Mouse (Mus musculus) adrenal gland, postnatal 10 days (tissue): Measurements from ENCODE around the gene Gm10037. TPM values are rescaled to one million over a fixed set of nuclear protein-coding genes. Genes with fewer than 3 reads are reported as not detected.
A peak's percentile ranks its signal among the peaks of the same experiment; 100 is the strongest.
"Not testable (repeated sequence)": the region's sequence is repeated elsewhere in the genome, so short reads cannot be mapped to it uniquely, and the experiment has no call there.

Source experiments
- DNase-seq: peaks from one replicate; pipeline ENCODE4 v3.0.0; 2021; ENCODE audit warnings: mixed read lengths
- long read RNA-seq, 2 experiments: library from polyadenylated mRNA; stranded (forward); transcript quantifications; one replicate each; pipeline ENCODE4 v2.0.0; 2021
- total RNA-seq, 2 experiments: library from RNA; stranded (reverse); gene quantifications; 2 replicates each; pipeline ENCODE4 v1.2.3; 2021

The Gm10037 gene
- total RNA-seq: 1 to 10 TPM; 2.3 to 2.4 TPM
- long read RNA-seq, experiment 1, partial matches to known transcripts: 0 of 1 reads
- long read RNA-seq, experiment 1, other reads (novel, unspliced or antisense): 1 of 1 reads
- long read RNA-seq, experiment 2: 0 reads

DNA sequence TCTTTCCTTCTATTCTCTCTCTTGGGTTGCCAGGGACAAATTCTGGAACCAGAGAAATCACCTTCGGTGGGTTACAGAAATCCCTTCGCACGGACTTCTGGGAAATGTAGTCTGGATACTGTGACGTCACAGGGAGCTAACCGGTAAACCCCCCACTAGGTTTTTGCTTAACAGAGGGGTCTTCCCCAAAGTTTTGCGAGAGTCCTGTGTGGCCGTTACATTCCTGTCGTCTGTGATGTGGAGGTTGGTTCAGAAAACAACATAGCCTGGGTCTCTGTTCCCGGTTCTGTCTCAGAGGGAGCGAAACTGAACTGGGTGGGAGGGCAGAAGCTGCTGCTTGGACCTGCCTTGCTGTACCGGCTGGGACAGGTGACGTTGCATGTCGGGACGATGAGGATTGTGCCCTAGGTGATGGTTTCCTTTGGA lies at the start of gene Gm10037:
Gm10037 (plus strand) TSS at position 196 of the 426 bp plus-strand sequence.
- DNase-seq: peak; percentile 71

- no peak for DNase-seq
These were observed 38.9 kb upstream of the Gm10037 start for GRCm38 (mm10) chr13:67791921-67792455.

GRCm38 (mm10) chr13:67798618-67799017 lies 32.3 kb upstream of the Gm10037 start:
- DNase-seq: no peak

DNA sequence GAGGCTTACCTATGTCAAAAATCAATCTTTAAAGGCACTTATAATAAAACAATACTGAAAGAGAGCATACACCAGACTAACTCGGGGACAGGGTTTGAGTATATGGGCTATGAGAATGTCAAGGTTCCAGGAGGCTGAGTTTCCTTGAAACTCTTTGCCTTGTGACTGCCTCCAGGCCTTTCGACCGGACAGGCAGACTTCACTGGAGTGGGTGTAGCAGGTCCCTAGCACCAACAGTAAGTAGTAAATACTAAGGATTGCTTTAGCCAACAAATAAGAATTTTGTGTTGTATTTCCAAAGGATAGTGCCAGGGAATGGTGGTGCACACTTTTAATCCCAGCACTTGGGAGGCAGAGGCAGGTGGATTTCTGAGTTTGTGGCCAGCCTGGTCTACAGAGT lies 31.8 kb upstream of the Gm10037 start:
- not testable (repeated sequence) for DNase-seq

- DNase-seq: no peak
These were observed 19.2 kb upstream of the Gm10037 start for GRCm38 (mm10) chr13:67811651-67812210.

DNA sequence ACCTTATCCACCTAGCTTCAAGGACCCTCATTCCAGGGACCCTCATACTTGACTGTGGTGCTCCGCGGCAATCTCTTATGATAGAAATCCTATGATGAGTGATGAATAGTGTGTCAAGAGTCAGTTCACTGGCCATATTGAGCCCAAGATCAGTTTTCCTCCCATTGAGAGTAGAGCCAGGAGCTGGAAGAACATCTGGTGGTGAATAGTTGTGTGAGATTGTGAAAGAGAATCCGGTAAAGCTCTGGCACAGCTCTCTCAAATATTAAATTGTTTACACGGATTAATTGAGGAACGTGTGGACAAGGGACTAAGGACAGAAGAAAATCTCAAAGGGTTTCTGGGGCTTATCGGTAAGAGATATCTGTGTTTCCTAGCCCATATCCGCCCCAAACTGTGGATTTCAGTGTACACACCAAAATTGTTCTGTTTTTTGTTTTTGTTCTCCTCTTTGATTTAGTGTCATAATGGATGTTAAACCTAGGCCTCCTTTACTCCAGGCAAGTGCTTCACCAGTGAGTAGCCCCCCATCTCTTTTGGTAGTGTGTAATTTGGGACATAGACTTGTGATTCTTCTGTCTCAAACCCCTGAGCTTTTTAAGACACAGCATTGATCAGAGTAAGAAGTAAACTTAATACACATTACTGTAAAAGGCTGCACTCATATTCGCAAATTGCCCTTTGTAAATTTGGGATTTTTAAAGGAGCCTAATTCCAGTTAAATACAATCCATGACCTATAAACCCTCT lies 17.8 kb upstream of the Gm10037 start:
- no peak for DNase-seq

DNA sequence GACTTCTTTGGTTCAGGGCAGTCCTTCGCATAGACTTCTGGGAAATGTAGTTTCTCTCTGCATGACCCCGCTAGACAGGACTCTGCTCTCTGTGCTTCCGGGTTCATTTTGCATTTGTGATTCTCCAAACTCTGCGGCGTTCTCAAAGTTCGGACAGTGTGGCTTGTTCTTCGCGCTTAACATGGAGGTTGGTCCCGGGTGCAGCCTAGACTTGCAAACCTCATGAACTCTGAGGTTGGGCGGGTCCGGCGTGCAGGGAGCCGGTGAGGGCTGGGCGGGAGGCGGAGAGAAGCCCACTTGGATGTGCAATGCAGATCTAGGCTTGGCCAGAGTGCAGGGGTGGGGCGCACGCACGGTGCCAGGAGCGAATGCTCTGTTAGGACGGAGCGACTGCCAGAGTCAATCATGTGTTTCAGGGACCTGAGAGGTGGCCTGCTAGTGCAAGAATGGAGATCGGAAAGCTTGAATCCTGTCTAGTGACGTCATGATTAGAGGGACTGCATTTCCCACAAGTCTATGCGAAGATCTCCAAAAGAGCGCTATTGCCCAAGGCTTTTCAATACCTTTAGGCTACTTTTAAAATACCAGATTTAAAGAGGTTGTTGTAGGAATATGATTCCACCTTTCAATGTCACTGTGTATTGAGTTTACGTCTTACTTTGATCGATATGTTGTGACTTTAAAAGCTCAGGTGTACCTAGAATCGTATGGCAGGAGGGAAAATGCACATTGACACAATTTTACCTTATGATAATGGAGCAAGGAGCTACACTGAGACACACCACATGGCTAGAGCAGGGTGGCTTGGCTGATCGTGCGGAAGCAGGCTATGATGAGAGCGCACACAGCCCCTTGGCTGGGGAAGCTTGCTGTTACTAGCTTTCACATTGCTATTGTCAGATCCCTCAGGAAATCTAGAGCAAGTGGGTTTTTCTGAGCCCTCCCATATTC lies 16.9 kb upstream of the Gm10037 start, which contains the start of gene Zfp273:
Zfp273 (plus strand) TSS at position 31 of the 951 bp plus-strand sequence.
- peak; percentile 81 for DNase-seq

- DNase-seq: no peak
These were observed 12.3 kb upstream of the Gm10037 start for GRCm38 (mm10) chr13:67818636-67819035.

DNA sequence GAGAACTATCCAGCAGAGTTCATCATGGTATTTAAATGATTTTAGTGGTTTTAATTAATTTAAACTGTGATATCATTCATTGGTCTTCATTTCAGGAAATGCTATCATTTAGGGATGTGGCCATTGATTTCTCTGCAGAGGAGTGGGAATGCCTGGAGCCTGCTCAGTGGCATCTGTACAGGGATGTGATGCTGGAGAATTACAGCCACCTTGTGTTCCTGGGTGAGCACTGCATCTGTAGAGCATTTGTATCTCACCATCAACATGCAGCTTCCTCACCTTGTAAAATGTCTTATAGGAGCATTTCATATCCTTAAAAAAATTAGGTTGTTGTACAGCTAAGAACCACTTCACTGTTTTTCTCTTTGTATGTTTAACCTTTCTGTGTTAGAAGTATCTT lies 2.2 kb downstream of the Gm10037 start:
- not testable (repeated sequence) for DNase-seq

DNA sequence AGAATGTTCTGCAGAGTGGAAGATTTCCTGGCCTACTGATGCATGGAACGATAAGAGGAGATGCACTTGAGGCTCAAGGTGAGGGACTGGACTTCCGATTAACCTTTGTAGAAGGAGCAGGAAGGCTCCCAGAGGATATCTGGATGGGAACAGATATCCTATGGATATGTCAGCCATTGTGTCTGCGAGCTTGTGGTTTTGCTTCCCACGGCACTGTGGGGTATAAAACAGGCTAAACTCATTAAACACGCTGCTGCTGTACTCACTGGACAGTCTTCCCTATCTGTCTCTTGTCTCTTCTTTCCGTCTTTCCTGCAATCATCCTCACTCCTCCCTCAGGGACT lies 12.8 kb downstream of the Gm10037 start:
- no peak for DNase-seq

DNA sequence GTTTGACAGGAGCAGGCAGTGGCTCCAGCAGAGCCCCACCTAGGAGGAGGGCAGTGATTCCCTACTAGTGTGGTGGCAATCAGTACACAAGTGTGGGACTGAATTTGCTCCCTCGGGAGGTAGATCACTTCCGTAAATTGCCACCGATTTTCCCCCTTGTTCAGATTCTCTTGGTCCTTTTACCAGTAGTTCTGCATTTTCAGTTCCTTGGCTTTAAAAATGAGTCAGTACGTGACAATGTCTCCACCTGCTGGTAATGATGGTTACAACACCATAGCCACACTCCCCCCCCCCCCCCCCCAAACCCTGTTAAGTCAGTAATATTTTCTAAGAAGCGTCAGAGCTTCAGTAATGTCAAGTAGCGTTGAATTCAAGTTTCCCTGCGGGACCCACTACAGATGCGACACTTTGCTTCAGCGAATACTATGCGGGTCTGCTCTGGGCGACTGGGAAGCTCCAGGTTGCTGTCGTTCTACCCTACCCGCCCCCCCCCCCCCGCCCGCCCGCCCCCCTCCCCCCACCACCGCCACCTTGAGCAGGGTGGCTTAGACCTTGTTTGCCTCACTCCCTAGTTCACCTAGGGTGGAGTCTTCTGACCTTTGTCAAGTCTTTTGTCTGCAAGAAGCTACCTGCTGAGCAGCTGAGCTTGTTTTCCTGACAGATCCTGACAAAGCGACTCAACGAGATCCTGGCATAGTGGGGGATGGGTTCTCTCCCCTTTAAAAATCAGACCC lies 13.4 kb downstream of the Gm10037 start:
- DNase-seq: peak; percentile 68

DNA sequence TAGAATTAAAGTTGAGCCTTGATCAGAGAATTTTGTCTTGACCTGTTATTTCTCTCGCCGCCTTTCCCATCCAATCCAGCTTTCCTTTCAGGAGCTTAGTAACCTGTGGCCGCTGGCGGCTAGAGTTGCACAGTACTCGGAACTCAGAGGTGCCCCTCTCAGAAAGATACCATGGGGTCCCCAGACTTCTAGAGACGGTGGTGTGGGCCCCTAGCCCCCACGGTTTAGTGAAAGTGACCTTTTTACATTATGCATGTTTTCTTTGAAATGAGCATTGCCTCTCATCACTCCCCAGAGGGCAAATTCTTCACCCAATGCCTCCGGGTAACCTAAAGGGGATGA lies 13.9 kb downstream of the Gm10037 start:
- no peak for DNase-seq

DNA sequence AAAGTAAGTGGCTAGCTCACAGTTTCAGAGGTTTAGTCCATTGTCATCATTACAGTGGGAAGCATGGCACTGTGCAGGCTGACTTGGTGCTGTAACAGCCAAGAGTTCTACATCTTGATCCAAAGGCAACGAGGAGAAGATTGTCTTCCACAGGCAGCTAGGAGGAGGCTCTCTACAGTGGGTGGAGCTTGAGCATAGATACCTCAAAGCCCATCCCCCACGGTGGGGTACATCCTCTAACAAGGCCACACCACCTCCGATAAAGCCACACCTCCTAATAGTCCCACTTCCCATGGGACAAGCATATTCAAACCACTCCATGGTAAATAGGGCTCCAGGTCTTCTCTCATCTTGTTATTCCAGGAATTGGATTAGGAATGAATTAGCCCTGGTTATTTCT lies 19.5 kb downstream of the Gm10037 start:
- no peak for DNase-seq

DNA sequence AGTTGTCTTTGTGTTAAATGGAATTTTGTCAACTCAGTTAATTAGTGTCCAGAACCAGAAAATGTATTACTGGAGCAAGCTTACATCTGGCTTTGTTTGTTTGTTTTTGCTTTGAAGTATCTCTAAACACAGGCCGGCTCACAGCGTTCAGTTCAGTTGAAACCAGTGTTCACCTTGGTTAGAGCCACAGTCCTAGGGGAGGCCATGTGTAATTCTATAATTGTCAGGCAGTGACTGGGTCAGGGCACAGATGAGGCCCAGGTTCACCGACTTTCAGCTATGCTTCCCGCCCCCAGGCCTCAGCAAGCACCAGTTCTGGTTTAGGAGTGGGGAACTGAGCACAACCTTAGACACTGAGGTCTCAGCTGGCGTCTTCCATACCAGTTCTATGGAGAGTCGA lies 22.2 kb downstream of the Gm10037 start:
- no peak for DNase-seq

DNA sequence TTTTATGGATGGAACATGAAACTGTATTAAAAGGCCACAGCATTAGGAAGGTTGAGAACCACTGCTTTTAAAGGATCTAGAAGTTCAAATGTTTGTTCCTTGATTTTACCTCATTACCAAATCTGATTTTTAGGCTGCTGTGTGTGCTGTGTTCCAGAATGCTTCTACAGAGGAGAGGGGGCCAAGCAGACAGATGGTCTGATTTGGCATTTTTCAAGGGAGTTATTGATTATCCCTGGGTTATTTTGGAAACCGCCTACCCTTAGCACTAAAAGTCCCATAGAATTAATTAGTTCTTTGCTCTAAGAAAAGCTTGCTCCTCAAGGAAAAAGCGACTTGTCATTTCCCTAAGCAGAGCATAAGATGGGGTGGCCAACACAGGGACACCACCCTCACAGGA lies 23.1 kb downstream of the Gm10037 start:
- DNase-seq: no peak

DNA sequence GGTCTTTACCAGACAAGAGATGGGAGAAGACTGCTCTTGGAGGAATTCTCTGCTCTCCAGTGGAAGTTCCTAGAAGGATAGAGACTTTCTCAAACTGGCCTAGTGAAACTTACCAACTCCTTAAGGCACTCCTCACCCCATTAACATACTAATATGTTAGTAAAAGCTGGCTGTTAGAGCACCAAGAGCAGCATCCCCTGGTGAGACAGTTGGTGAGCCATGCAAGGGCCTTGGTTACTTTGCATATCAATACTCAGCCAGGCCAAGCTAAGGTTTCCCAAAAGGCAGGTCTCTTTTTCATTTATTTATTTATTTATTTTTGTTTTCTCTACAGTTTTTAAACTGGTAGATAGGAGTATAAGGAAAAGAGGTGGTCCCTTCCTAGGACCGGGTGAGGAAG lies 26.4 kb downstream of the Gm10037 start:
- DNase-seq: no peak

- DNase-seq: no peak
These were observed 31.6 kb downstream of the Gm10037 start for GRCm38 (mm10) chr13:67862508-67862907.

DNA sequence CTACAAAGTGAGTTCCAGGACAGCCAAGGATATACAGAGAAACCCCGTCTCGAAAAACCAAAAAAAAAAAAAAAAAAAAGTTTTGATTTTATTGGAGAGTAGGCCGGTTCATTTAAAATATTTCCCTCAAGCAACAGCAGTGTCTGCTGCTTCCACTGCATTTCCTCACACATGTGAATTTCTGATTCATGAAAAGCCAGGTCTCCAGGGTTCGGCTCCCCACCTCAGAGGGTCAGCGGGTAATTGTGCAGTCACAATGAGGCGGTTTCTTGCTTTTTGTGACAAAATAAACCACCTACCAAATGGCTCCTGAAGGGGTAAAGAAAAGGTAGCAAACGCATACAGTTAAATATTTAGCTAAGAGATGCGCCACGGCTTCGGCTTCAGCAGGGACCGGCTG lies 32.1 kb downstream of the Gm10037 start, which contains the start of gene BC048507:
BC048507 (plus strand) TSS at position 301 of the 400 bp plus-strand sequence.
- no peak for DNase-seq

DNA sequence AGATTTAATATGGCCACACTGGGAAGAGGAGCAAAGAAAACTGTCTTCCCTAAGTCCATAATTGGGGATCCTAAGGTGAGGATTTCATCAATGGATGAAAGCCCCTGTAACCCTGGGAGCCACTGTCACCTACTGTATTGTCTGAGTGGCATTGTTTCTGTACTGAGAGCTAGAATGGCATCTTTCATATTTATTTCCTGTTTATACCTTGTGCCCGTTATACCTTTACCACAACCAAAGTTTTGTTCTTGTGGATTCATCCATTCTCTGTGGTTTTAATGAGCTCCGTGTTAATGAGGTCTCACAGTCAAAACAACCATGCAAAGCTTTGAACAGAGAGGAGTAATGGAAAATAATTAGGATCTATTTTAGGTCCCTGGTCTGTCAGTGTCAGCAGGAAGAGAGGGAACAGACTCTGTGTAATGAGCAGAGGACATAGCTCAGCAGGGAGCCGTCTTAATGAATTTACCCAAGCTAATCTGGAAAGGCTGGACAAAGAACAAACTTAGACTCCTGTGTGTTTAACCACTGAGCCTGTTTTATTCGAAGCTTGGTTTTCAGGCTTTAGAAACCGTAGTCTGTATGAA lies 34.0 kb downstream of the Gm10037 start:
- DNase-seq: no peak

- DNase-seq: peak; percentile 12
These were observed 37.0 kb downstream of the Gm10037 start for GRCm38 (mm10) chr13:67867899-67868298.

- not testable (repeated sequence) for DNase-seq
These were observed 45.3 kb downstream of the Gm10037 start for GRCm38 (mm10) chr13:67876049-67876698.
